Mouse (Mus musculus) hindbrain, embryonic 15.5 days (tissue): ENCODE measurements around the gene Mpst. TPM values are rescaled to one million over a fixed set of nuclear protein-coding genes. Genes with fewer than 3 reads are reported as not detected.

Experiments
- ATAC-seq: fragments of 200-750 bp; cut with Nextera tagmentation; 2 replicates; pipeline ENCODE4 v1.8.0; 2017; ENCODE audit warnings: low read depth, moderate number of reproducible peaks, moderate TSS enrichment; ENCODE audit not compliant: low FRiP score
- H3K27ac ChIP-seq: fragments of 300-500 bp; sonication (generic); replicated peaks from 2 replicates; pipeline ENCODE4 v1.5.1; 2015; ENCODE audit warnings: mild to moderate bottlenecking, inconsistent platforms
- H3K27me3 ChIP-seq: fragments of 300-500 bp; sonication (generic); 2 replicates; pipeline ENCODE4 v1.6.1; 2015; ENCODE audit warnings: control low read depth, inconsistent platforms
- H3K36me3 ChIP-seq: fragments of 300-500 bp; sonication (generic); 2 replicates; pipeline ENCODE4 v1.6.1; 2015; ENCODE audit warnings: control low read depth, inconsistent platforms
- H3K4me1 ChIP-seq: fragments of 300-500 bp; sonication (generic); replicated peaks from 2 replicates; pipeline ENCODE4 v1.6.1; 2015; ENCODE audit warnings: control low read depth, inconsistent platforms
- H3K4me2 ChIP-seq: fragments of 300-500 bp; sonication (generic); 2 replicates; pipeline ENCODE4 v1.6.1; 2015; ENCODE audit warnings: moderate library complexity, mild to moderate bottlenecking, inconsistent platforms
- H3K4me3 ChIP-seq: fragments of 300-500 bp; sonication (generic); 2 replicates; pipeline ENCODE4 v1.5.1; 2015; ENCODE audit warnings: mild to moderate bottlenecking, inconsistent platforms
- H3K9ac ChIP-seq: fragments of 300-500 bp; sonication (generic); 2 replicates; pipeline ENCODE4 v1.6.1; 2015; ENCODE audit warnings: inconsistent platforms
- H3K9me3 ChIP-seq: fragments of 300-500 bp; sonication (generic); 2 replicates; pipeline ENCODE4 v1.6.1; 2016; ENCODE audit warnings: control low read depth, inconsistent platforms
- WGBS: fragments of 180-500 bp; shearing (Covaris S2); methylation state at CpG from one replicate; pipeline ENCODE4 v1.1.7; 2015; 5-methylcytosine and 5-hydroxymethylcytosine counted together
- polyA plus RNA-seq: library from polyadenylated mRNA; unstranded; fragments of >200 nt; fragmentation: Nextera tagmentation; extraction: Ambion mirVana; gene quantifications from 2 replicates; pipeline ENCODE4 v1.2.1, GENCODE M21; 2015

Mpst gene
- polyA plus RNA-seq, 1 experiment from 2014 or later: 3.1 TPM

GRCm38 (mm10) chr15:78382115-78382514 is 24.1 kb upstream of the Mpst start:
- H3K9me3 ChIP-seq: no peaks in the 10 kb centered on the region
- no peak for ATAC-seq
- WGBS: 85% methylated on average over 4 of the region's 4 CpGs
- H3K4me2 ChIP-seq: no peak overlapping the region
- H3K27me3 ChIP-seq: no peaks in the 10 kb centered on the region
- peaks cover 4% of the 10 kb centered on the region; the same call in 1 of the 2 replicates for H3K4me1 ChIP-seq
- H3K27ac ChIP-seq: no peak overlapping the region
- H3K9ac ChIP-seq: no peak overlapping the region
- H3K4me3 ChIP-seq: no peak overlapping the region
- no peaks in the 10 kb centered on the region for H3K36me3 ChIP-seq

- Histone ChIP-seq H3K27ac (peak overlapping the region; percentile 80), H3K27me3 (no peaks in the 10 kb centered on the region), H3K4me2 (no peak overlapping the region), H3K36me3 (no peaks in the 10 kb centered on the region), H3K4me1 (peaks cover 4% of the 10 kb centered on the region; the same call in 1 of the 2 replicates), H3K4me3 (no peak overlapping the region), H3K9me3 (no peaks in the 10 kb centered on the region), H3K9ac (no peak overlapping the region)
- ATAC-seq: peak; percentile 87
- 72% methylated on average over 11 of the region's 11 CpGs for WGBS
Measured at GRCm38 (mm10) chr15:78383450-78384219, 22.6 kb upstream of the Mpst start.

GRCm38 (mm10) chr15:78384220-78385116 is 21.7 kb upstream of the Mpst start:
- Histone ChIP-seq H3K9ac (no peak overlapping the region), H3K27ac (peak overlapping the region; percentile 80), H3K9me3 (no peaks in the 10 kb centered on the region), H3K27me3 (no peaks in the 10 kb centered on the region), H3K36me3 (no peaks in the 10 kb centered on the region), H3K4me1 (peaks cover 4% of the 10 kb centered on the region; the same call in 1 of the 2 replicates), H3K4me2 (no peak overlapping the region), H3K4me3 (no peak overlapping the region)
- peak; percentile 80 for ATAC-seq
- 59% methylated on average over 7 of the region's 7 CpGs for WGBS

- H3K9ac ChIP-seq: no peak overlapping the region
- H3K9me3 ChIP-seq: no peaks in the 10 kb centered on the region
- no peak for ATAC-seq
- H3K4me3 ChIP-seq: no peak overlapping the region
- WGBS: 90% methylated on average over 1 of the region's 1 CpGs
- peak overlapping the region; percentile 80; the same call in 1 of the 2 replicates for H3K27ac ChIP-seq
- H3K27me3 ChIP-seq: no peaks in the 10 kb centered on the region
- peaks cover 4% of the 10 kb centered on the region; the same call in 1 of the 2 replicates for H3K4me1 ChIP-seq
- H3K36me3 ChIP-seq: no peaks in the 10 kb centered on the region
- no peak overlapping the region for H3K4me2 ChIP-seq
Measured at GRCm38 (mm10) chr15:78385564-78385963, 20.7 kb upstream of the Mpst start.

DNA sequence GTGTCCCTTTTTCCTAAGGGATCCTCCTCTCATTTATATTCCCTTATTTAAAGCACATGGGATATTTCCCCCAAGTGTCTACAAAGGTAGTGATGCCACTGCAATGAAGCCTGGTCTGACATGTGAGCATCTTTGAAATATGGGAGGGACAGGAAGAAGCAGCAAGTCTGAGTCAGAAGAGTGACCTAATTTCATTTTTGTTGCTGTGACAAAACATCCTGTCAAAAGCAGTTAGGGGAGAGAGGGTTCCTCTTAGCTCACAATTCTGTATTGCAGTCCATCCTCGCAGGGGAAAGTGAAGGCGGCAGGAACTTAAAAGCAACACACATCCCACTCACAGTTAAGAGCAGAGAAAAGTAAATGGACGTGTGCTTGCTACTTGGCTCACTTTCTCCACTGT is 15.4 kb upstream of the Mpst start:
- Histone ChIP-seq H3K27me3 (no peaks in the 10 kb centered on the region), H3K4me1 (no peaks in the 10 kb centered on the region), H3K4me3 (no peak overlapping the region), H3K4me2 (no peak overlapping the region), H3K27ac (no peak overlapping the region), H3K9ac (no peak overlapping the region), H3K9me3 (no peaks in the 10 kb centered on the region), H3K36me3 (no peaks in the 10 kb centered on the region)
- 91% methylated on average over 3 of the region's 3 CpGs for WGBS
- no peak for ATAC-seq

DNA sequence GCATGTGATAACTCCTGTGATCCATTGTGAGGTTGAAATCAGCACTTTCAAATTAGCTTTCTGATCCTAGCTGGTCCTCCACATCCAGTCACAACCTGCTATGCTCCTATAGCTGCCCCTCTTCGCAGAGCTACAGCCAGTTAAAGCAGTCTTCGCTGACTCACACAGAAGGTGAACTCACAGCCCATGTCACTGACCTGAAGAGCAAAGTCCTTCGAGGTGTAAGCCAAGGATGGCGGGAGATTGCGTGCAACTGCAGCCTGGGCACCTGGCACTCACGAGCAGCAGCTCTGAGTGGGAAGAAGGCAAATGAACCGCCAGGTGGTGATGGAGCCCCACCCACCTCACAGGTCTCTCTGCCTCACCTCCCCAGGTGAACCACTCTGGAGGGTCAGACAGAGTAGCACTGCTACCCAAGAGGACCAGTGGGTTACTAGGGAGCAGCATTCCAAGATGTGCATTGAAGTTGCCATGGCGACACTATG is 10.7 kb upstream of the Mpst start, which contains the start of gene Tex33:
TSS of gene Tex33 (minus strand) at position 435 of the 485 bp plus-strand sequence.
- no peak within 1 kb of the TSS for H3K4me2 ChIP-seq
- no peak within 1 kb of the TSS for H3K4me3 ChIP-seq
- H3K9me3 ChIP-seq: no peaks in the 10 kb centered on the region
- no peaks in the 10 kb centered on the region for H3K36me3 ChIP-seq
- no peak; the same call in 1 of the 2 replicates for ATAC-seq
- H3K27ac ChIP-seq: no peak within 1 kb of the TSS
- no peaks in the 10 kb centered on the region for H3K4me1 ChIP-seq
- no peak within 1 kb of the TSS for H3K9ac ChIP-seq
- 89% methylated on average over 8 of the region's 8 CpGs for WGBS
- H3K27me3 ChIP-seq: no peaks in the 10 kb centered on the region

GRCm38 (mm10) chr15:78401345-78401744 is 4.9 kb upstream of the Mpst start:
- H3K36me3 ChIP-seq: no peaks in the 10 kb centered on the region
- no peak for ATAC-seq
- H3K4me3 ChIP-seq: no peak overlapping the region
- H3K27me3 ChIP-seq: no peaks in the 10 kb centered on the region
- H3K27ac ChIP-seq: peak overlapping the region; percentile 60; the same call in 1 of the 2 replicates
- no peak overlapping the region for H3K9ac ChIP-seq
- no peak overlapping the region for H3K4me2 ChIP-seq
- H3K4me1 ChIP-seq: peaks cover 40% of the 10 kb centered on the region
- H3K9me3 ChIP-seq: no peaks in the 10 kb centered on the region
- WGBS: 64% methylated on average over 6 of the region's 6 CpGs

DNA sequence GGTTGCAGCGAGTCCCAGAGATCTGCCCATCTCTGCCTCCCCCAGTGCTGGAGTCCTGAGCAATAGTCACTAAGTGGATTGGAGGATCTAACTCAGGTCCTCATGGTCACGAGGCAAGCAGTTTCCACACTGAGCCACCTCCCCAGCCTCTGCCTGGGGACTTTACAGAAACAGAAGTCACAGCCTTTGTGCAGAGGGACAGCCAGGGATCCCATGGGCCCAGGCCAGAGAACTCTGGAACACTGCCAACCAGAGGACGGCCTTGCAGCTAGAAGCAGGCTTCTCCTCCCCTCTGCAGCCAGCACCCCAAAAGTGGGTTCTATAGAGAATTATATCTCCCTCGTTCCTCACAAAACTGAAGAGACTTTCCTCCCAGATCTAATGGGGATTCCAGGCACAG is 4.3 kb upstream of the Mpst start:
- peaks cover 42% of the 10 kb centered on the region for H3K4me1 ChIP-seq
- H3K4me2 ChIP-seq: no peak overlapping the region; the same call in 1 of the 2 replicates
- no peak overlapping the region for H3K4me3 ChIP-seq
- peak overlapping the region; percentile 60; the same call in 1 of the 2 replicates for H3K27ac ChIP-seq
- no peak overlapping the region for H3K9ac ChIP-seq
- no peaks in the 10 kb centered on the region for H3K9me3 ChIP-seq
- ATAC-seq: no peak
- 50% methylated on average over 4 of the region's 4 CpGs for WGBS
- H3K27me3 ChIP-seq: no peaks in the 10 kb centered on the region
- H3K36me3 ChIP-seq: no peaks in the 10 kb centered on the region

DNA sequence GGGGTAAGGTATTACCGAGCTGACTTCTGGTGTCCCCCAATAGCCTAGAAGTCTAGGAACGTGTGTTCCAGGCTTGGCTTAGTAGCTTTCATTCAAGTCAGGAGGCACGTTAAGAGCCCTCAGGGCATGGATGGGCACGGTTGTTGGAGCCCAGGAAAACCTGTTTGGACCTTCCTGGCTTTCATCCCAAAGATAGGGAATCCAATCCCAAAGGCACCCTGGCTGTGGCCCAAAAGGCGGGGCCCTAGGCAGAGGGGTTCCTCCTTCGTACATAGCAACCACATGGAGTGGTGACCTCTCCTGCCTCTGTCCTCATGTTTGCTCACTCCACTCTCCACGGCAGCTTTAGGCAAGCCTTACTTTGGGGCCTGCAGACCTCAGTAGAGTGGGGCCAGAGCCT is 3.8 kb upstream of the Mpst start:
- Histone ChIP-seq H3K9ac (no peak overlapping the region), H3K4me2 (no peak overlapping the region), H3K9me3 (no peaks in the 10 kb centered on the region), H3K27ac (no peak overlapping the region), H3K4me3 (no peak overlapping the region), H3K36me3 (no peaks in the 10 kb centered on the region), H3K4me1 (peaks cover 47% of the 10 kb centered on the region), H3K27me3 (no peaks in the 10 kb centered on the region)
- ATAC-seq: no peak
- 68% methylated on average over 7 of the region's 7 CpGs for WGBS

DNA sequence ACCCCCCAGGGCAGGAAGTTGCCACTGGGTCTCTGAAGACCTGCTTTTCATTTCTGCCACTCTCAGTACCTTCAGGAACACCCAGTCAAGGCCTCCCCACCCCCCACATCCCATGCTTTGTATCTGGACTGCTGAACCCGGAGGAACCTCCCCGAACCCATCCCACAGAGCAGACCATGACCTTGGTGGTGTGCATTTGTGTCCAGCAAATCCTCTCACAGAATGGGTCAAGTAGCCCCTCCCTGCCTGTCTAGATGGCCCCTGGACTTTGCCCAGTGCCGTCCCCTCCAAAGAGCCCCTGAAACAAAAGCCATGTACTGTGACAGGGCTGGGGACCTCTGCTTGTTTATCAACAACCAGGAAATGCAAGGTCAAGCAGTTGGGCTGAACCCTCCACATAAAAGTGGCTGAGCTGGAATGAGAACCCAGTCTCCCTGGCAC is 2.9 kb upstream of the Mpst start:
- no peaks in the 10 kb centered on the region for H3K9me3 ChIP-seq
- H3K9ac ChIP-seq: no peak overlapping the region
- no peak overlapping the region for H3K4me3 ChIP-seq
- H3K4me2 ChIP-seq: peak overlapping the region; percentile 92
- no peaks in the 10 kb centered on the region for H3K36me3 ChIP-seq
- H3K4me1 ChIP-seq: peaks cover 52% of the 10 kb centered on the region
- H3K27me3 ChIP-seq: peaks cover 5% of the 10 kb centered on the region; the same call in 1 of the 2 replicates
- H3K27ac ChIP-seq: peak overlapping the region; percentile 77
- no peak for ATAC-seq
- WGBS: 37% methylated on average over 3 of the region's 3 CpGs

GRCm38 (mm10) chr15:78403896-78404295 is 2.3 kb upstream of the Mpst start:
- H3K4me2 ChIP-seq: peak overlapping the region; percentile 92
- peaks cover 11% of the 10 kb centered on the region for H3K27me3 ChIP-seq
- H3K4me1 ChIP-seq: peaks cover 52% of the 10 kb centered on the region
- peak overlapping the region; percentile 77 for H3K27ac ChIP-seq
- no peak overlapping the region for H3K9ac ChIP-seq
- H3K36me3 ChIP-seq: no peaks in the 10 kb centered on the region
- H3K9me3 ChIP-seq: no peaks in the 10 kb centered on the region
- ATAC-seq: no peak
- WGBS: 50% methylated on average over 1 of the region's 1 CpGs
- H3K4me3 ChIP-seq: no peak overlapping the region
